Mouse (Mus musculus): ENCODE results near the gene Dusp15. TPM values are rescaled to one million over a fixed set of nuclear protein-coding genes. Genes with fewer than 3 reads are reported as not detected.
A peak's percentile ranks its signal among the peaks of the same experiment; 100 is the strongest.

Gene Dusp15
- total RNA-seq, 4 experiments from 2014 or later: 0.16 to 0.62 (median 0.39) TPM; not detected in 1

GRCm38 (mm10) chr2:152906274-152907037 lies 45.0 kb downstream of the Dusp15 start:
- DNase-seq (ENCODE audit: low spot score in 2 of 2): no peak

- DNase-seq (ENCODE audit: low spot score in 2 of 2): peak in 1 of 2 experiments; percentile 66
These were observed 46.3 kb downstream of the Dusp15 start for GRCm38 (mm10) chr2:152905036-152905829.

DNA sequence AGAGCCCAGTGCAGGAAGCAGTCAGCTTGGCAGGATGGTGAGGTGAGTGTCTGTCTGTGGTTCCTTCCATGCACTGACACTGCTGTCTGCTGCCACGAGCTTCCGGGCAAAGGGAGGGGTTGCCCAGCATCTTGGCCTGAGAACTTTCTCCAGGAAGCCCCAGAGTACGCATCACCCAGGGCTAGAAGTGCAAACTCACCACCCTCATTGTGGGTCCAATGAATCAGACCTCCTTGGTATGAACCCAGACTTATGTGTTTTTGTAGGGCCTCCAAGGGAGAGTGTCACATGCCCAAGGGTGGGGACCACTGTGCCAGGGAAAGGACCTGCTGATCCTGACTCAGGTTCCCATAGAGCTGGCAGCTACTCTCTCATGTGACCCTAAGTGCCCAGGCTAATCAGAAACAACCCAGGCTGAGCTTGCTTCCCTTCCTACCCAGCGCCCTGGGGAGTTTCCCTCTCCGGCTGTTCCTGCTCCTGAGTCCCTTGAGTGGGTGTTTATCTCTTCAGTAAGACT lies 47.3 kb downstream of the Dusp15 start:
- DNase-seq (ENCODE audit: low spot score in 2 of 2): peak; percentile 72 to 81

DNA sequence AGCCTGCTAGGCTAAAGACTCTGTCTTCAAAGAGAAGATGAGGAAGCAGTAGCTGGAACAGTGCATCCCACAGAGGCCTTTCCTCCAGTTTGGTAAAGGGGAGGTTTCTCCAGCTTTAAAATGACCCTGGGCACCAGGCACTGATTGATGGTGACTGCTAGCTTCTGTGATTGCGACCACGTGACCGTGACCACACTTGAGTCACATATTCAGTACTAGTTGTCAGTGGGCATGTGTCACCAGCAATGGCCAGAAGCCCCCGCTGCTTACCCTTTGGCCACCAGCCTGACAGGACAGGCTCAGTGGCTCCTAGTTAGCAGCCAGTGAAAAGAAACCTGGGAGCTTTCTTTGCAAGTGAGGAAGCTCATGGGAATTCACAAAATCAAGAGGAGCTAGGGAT lies 47.9 kb downstream of the Dusp15 start:
- DNase-seq (ENCODE audit: low spot score in 2 of 2): no peak

- DNase-seq (ENCODE audit: low spot score in 2 of 2): no peak
These were observed 48.8 kb downstream of the Dusp15 start for GRCm38 (mm10) chr2:152902658-152903057.

- no peak for DNase-seq (ENCODE audit: low spot score in 2 of 2)
These were observed 50.2 kb downstream of the Dusp15 start for GRCm38 (mm10) chr2:152901296-152901695.

- peak in 1 of 2 experiments; percentile 56 for DNase-seq (ENCODE audit: low spot score in 2 of 2)
These were observed 52.5 kb downstream of the Dusp15 start for GRCm38 (mm10) chr2:152899011-152899410.

DNA sequence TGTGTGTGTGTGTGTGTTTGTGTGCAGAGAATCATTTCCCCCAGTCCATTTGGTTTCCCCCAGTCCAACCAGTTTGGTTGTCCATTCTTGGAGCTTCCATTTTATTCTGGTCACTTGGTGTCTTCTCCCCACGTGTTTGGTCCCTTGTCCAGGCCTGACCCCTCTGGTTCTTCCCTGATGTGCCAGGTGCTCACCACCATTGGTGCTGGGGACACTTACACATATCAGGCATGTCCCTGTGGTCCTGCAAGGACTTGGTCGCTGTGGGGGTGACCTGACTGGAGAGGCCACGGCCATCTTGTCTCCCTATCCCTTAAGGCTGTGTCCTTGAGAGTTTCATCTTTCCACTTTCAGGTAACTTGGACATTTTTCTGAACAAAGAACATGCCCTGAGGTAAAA lies 54.6 kb downstream of the Dusp15 start:
- no peak for DNase-seq (ENCODE audit: low spot score in 2 of 2)

- DNase-seq (ENCODE audit: low spot score in 2 of 2): no peak
These were observed 55.7 kb downstream of the Dusp15 start for GRCm38 (mm10) chr2:152895834-152896233.

Other genes with a start within 250 kb of the Dusp15 start
- 10 to 100 TPM in 1 of 4 experiments, 1 to 10 TPM in 3; 6.7 to 16.6 (median 8.4) TPM for gene Id1, start 215.4 kb downstream of the Dusp15 start, total RNA-seq (2022)
- gene Cox4i2, start 197.5 kb downstream of the Dusp15 start, total RNA-seq (2022): 1 to 10 TPM; 1.4 to 3.1 (median 2.0) TPM
- gene Bcl2l1, start 120.0 kb downstream of the Dusp15 start, total RNA-seq (2022): 10 to 100 TPM in 3 of 4 experiments, 1 to 10 TPM in 1; 9.1 to 17.5 (median 15.4) TPM
- gene Tpx2, start 103.7 kb downstream of the Dusp15 start, total RNA-seq (2022): 1 to 10 TPM; 1.1 to 4.8 (median 3.1) TPM
- gene Mylk2, start 40.3 kb downstream of the Dusp15 start, total RNA-seq (2022): 100 to 1,000 TPM; 731 to 847 (median 747) TPM
- under 1 TPM; 0.24 to 0.94 (median 0.51) TPM for gene Foxs1, start 18.5 kb downstream of the Dusp15 start, total RNA-seq (2022)
- not detected for gene Ttll9, start 10.8 kb upstream of the Dusp15 start, total RNA-seq (2022)
- gene Pdrg1, start 63.7 kb upstream of the Dusp15 start, total RNA-seq (2022): 10 to 100 TPM; 71.5 to 83.6 (median 81.3) TPM
- gene Xkr7, start 80.2 kb upstream of the Dusp15 start, total RNA-seq (2022): not detected
- gene Ccm2l, start 114.3 kb upstream of the Dusp15 start, total RNA-seq (2022): 1 to 10 TPM; 2.6 to 3.3 (median 2.8) TPM
- under 1 TPM; 0.13 to 0.27 (median 0.21) TPM for gene Hck, start 156.8 kb upstream of the Dusp15 start, total RNA-seq (2022)
- 10 to 100 TPM; 25.5 to 30.3 (median 28.4) TPM for gene Tm9sf4, start 209.6 kb upstream of the Dusp15 start, total RNA-seq (2022)

Measured in gastrocnemius, adult 8-10 months (tissue).